Mouse (Mus musculus) brain, embryonic 14.5 days (tissue): ENCODE data around the gene Terb2.

Experiments used
- CTCF ChIP-seq: fragments of 200-500 bp; IDR thresholded peaks from 2 replicates; pipeline ENCODE4 v1.5.1; 2012; ENCODE audit warnings: inconsistent platforms, mild to moderate bottlenecking, moderate library complexity, borderline replicate concordance; ENCODE audit not compliant: insufficient read depth, insufficient read length; ENCODE audit errors: extremely low read depth
- POLR2A ChIP-seq: fragments of 200-500 bp; IDR thresholded peaks from 2 replicates; pipeline ENCODE4 v1.6.1; 2012; ENCODE audit warnings: mild to moderate bottlenecking, inconsistent platforms, borderline replicate concordance; ENCODE audit not compliant: poor library complexity, insufficient read depth, insufficient read length, severe bottlenecking; ENCODE audit errors: extremely low read depth

- no peak for TF ChIP-seq POLR2A
- no peak for TF ChIP-seq CTCF
These were observed 29.9 kb upstream of the Terb2 start for GRCm38 (mm10) chr2:122156051-122156700.
